Mouse (Mus musculus) testis, adult 2 months (tissue): ENCODE measurements around the gene Dner.

ENCODE experiments used
- CTCF ChIP-seq: fragments of 200-500 bp; IDR thresholded peaks from 2 replicates; pipeline ENCODE4 v1.5.1; 2012; ENCODE audit warnings: low read depth, mild to moderate bottlenecking, inconsistent platforms, low read length, moderate library complexity; ENCODE audit not compliant: control insufficient read depth, insufficient read depth, insufficient replicate concordance
- POLR2A ChIP-seq: fragments of 200-500 bp; IDR thresholded peaks from 2 replicates; pipeline ENCODE4 v1.6.1; 2012; ENCODE audit warnings: low read depth, mild to moderate bottlenecking, inconsistent platforms, low read length, moderate library complexity; ENCODE audit not compliant: control insufficient read depth

GRCm38 (mm10) chr1:84522256-84522962 is 173.6 kb downstream of the Dner start:
- no peak for TF ChIP-seq CTCF
- TF ChIP-seq POLR2A = no peak
